Mouse (Mus musculus): ENCODE data around the gene Rflna. TPM values are rescaled to one million over a fixed set of nuclear protein-coding genes. Genes with fewer than 3 reads are reported as not detected.

The Rflna gene
- total and polyA plus RNA-seq, 2 experiments: 0.22 TPM; not detected in 1

GRCm38 (mm10) chr5:124961433-124961832 lies 41.6 kb upstream of the Rflna start:
- H3K9ac ChIP-seq (ENCODE audit: low read depth, low read length): no peak overlapping the region
- no peaks in the 10 kb centered on the region for H3K27me3 ChIP-seq (ENCODE audit: control insufficient read depth, insufficient read depth, low read length)
- TF ChIP-seq CTCF (IDR thresholded peaks at IDR 0.05; ENCODE audit: low read depth, low read length): no peak
- TF ChIP-seq POLR2A (IDR thresholded peaks at IDR 0.05; ENCODE audit: extremely low read depth, insufficient read depth, low read length): no peak
- H3K79me2 ChIP-seq (ENCODE audit: control insufficient read depth, insufficient read depth, low read length): no peaks in the 10 kb centered on the region
- H3K27ac ChIP-seq (replicated peaks; ENCODE audit: insufficient read depth, low read depth, low read length): no peak overlapping the region
- WGBS: 89% methylated on average over 8 of the region's 8 CpGs
- DNase-seq (ENCODE audit: extremely low read depth, low read depth, low spot score): no peak
- H3K36me3 ChIP-seq (ENCODE audit: control insufficient read depth, insufficient read depth, low read length): no peaks in the 10 kb centered on the region
- peaks cover 2% of the 10 kb centered on the region; the same call in 1 of the 2 replicates for H3K4me1 ChIP-seq (ENCODE audit: control insufficient read depth, insufficient read depth, low read length)
- no peak overlapping the region for H3K4me3 ChIP-seq (ENCODE audit: insufficient read depth, low read depth, low read length)

DNA sequence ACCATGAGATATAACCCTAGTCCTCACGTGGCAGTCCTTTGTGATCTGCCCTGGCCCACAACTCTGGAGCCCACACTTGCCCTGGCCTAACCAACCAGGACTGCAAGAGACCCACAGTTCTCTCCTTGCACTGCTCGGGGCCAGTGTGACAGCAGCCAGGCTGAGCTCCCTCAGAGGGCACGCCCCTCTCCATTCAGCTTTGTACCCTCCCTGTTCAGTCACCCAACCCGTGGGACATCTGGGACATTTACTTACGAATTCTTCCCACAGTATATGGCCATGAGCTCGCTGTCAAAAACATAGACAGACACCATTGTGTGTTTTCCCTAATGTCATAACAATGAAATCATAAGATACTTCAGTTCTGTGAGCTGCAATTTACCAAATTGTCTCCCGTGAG lies 40.3 kb upstream of the Rflna start:
- TF ChIP-seq CTCF (IDR thresholded peaks at IDR 0.05; ENCODE audit: low read depth, low read length) (no peak), POLR2A (IDR thresholded peaks at IDR 0.05; ENCODE audit: extremely low read depth, insufficient read depth, low read length) (no peak)
- Histone ChIP-seq H3K4me1 (ENCODE audit: control insufficient read depth, insufficient read depth, low read length) (peaks cover 2% of the 10 kb centered on the region; the same call in 1 of the 2 replicates), H3K9ac (ENCODE audit: low read depth, low read length) (no peak overlapping the region), H3K27ac (replicated peaks; ENCODE audit: insufficient read depth, low read depth, low read length) (no peak overlapping the region), H3K4me3 (ENCODE audit: insufficient read depth, low read depth, low read length) (no peak overlapping the region), H3K27me3 (ENCODE audit: control insufficient read depth, insufficient read depth, low read length) (no peaks in the 10 kb centered on the region), H3K79me2 (ENCODE audit: control insufficient read depth, insufficient read depth, low read length) (no peaks in the 10 kb centered on the region), H3K36me3 (ENCODE audit: control insufficient read depth, insufficient read depth, low read length) (no peaks in the 10 kb centered on the region)
- no peak for DNase-seq (ENCODE audit: extremely low read depth, low read depth, low spot score)
- WGBS: 83% methylated on average over 7 of the region's 7 CpGs

DNA sequence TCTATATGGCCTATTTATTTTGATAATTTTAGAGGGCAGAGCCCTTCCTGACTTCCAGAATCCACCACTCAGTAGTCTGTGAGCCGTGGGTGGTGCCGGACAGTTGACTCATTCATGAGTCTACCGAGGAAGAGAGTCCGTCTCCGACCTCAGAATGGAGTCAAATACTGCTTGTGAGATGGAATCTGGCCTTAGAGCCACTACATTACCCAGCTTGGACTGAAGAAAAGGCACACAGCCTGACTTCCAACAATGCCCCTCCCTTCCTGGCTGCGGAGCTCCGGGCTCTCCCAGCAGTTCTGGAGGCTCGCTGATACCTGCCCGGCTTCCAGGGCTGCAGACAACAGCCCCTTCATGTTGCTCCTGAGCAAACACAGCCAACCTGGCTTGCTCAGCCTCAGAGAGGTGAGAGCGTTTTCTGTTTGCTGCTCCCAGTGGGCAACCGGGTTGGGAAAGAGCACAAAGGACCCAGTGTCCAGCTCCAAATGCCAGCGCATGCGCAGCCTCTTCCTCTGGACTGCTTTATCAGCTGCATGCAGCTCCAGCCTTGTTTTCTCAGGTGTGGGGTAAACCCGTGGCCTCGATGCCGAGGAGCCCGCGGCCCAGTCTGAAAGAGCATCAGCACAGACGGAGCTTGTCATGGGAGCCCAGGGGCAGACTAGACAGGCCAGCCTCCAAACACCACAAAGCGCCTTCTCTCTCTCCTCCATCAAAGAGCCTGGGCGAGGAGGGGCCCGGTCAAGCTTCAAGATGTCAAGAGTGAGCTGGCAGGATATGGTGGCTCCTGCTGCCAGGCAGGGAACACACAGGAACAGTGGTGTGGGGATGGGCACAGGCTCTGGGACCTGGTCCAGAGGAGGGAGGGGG lies 39.0 kb upstream of the Rflna start:
- H3K79me2 ChIP-seq (ENCODE audit: control insufficient read depth, insufficient read depth, low read length): no peaks in the 10 kb centered on the region
- no peak overlapping the region for H3K9ac ChIP-seq (ENCODE audit: low read depth, low read length)
- TF ChIP-seq POLR2A (IDR thresholded peaks at IDR 0.05; ENCODE audit: extremely low read depth, insufficient read depth, low read length): no peak
- no peak for TF ChIP-seq CTCF (IDR thresholded peaks at IDR 0.05; ENCODE audit: low read depth, low read length)
- H3K4me1 ChIP-seq (ENCODE audit: control insufficient read depth, insufficient read depth, low read length): peaks cover 2% of the 10 kb centered on the region; the same call in 1 of the 2 replicates
- no peak overlapping the region for H3K4me3 ChIP-seq (ENCODE audit: insufficient read depth, low read depth, low read length)
- no peaks in the 10 kb centered on the region for H3K36me3 ChIP-seq (ENCODE audit: control insufficient read depth, insufficient read depth, low read length)
- DNase-seq (ENCODE audit: extremely low read depth, low read depth, low spot score): no peak
- no peaks in the 10 kb centered on the region for H3K27me3 ChIP-seq (ENCODE audit: control insufficient read depth, insufficient read depth, low read length)
- no peak overlapping the region for H3K27ac ChIP-seq (replicated peaks; ENCODE audit: insufficient read depth, low read depth, low read length)
- WGBS: 29% methylated on average over 22 of the region's 22 CpGs

DNA sequence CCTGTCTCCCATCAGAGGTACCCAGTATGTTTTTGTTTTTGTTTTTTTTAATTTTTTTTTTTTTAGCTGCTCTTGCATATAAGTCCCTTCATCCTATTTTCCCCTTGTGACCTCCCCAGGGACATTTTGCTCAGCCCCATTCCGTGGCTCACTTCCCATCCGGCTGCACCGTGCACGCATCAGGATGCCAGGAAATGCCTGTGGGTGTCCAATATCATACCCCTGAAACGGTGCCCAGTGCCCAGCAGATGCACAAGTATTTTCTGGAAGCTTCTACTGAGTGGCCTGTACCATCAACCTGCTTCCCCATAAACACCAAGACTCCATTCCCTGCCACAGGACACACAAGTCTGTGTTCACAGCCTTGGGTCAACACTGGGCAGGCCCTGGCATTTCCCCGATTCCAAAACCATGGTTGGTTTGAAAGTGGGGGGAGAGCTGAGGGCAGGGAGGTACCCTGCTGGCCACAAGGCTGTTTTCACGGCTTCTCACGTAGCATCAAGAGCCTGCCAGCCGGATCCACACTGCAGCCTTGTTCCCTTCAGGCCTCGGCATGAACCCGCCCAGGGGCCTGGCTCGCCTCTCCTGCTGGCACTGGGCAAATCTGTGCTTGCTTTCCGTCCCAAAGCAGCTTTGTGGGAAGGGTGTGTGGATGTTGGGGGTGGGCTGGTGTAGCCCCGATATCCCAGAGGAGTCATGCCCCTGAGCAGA lies 36.2 kb upstream of the Rflna start:
- 82% methylated on average over 14 of the region's 14 CpGs for WGBS
- Histone ChIP-seq H3K36me3 (ENCODE audit: control insufficient read depth, insufficient read depth, low read length) (no peaks in the 10 kb centered on the region), H3K27ac (replicated peaks; ENCODE audit: insufficient read depth, low read depth, low read length) (no peak overlapping the region), H3K79me2 (ENCODE audit: control insufficient read depth, insufficient read depth, low read length) (no peaks in the 10 kb centered on the region), H3K4me3 (ENCODE audit: insufficient read depth, low read depth, low read length) (no peak overlapping the region), H3K4me1 (ENCODE audit: control insufficient read depth, insufficient read depth, low read length) (no peaks in the 10 kb centered on the region), H3K27me3 (ENCODE audit: control insufficient read depth, insufficient read depth, low read length) (no peaks in the 10 kb centered on the region), H3K9ac (ENCODE audit: low read depth, low read length) (no peak overlapping the region)
- TF ChIP-seq CTCF (IDR thresholded peaks at IDR 0.05; ENCODE audit: low read depth, low read length): no peak
- no peak for TF ChIP-seq POLR2A (IDR thresholded peaks at IDR 0.05; ENCODE audit: extremely low read depth, insufficient read depth, low read length)
- DNase-seq (ENCODE audit: extremely low read depth, low read depth, low spot score): no peak

GRCm38 (mm10) chr5:124969790-124970189 lies 33.2 kb upstream of the Rflna start:
- 57% methylated on average over 8 of the region's 8 CpGs for WGBS
- H3K9ac ChIP-seq (ENCODE audit: low read depth, low read length): no peak overlapping the region
- H3K27me3 ChIP-seq (ENCODE audit: control insufficient read depth, insufficient read depth, low read length): no peaks in the 10 kb centered on the region
- H3K79me2 ChIP-seq (ENCODE audit: control insufficient read depth, insufficient read depth, low read length): no peaks in the 10 kb centered on the region
- no peaks in the 10 kb centered on the region for H3K36me3 ChIP-seq (ENCODE audit: control insufficient read depth, insufficient read depth, low read length)
- no peaks in the 10 kb centered on the region for H3K4me1 ChIP-seq (ENCODE audit: control insufficient read depth, insufficient read depth, low read length)
- TF ChIP-seq POLR2A (IDR thresholded peaks at IDR 0.05; ENCODE audit: extremely low read depth, insufficient read depth, low read length): no peak
- no peak for TF ChIP-seq CTCF (IDR thresholded peaks at IDR 0.05; ENCODE audit: low read depth, low read length)
- no peak for DNase-seq (ENCODE audit: extremely low read depth, low read depth, low spot score)
- no peak overlapping the region for H3K27ac ChIP-seq (replicated peaks; ENCODE audit: insufficient read depth, low read depth, low read length)
- H3K4me3 ChIP-seq (ENCODE audit: insufficient read depth, low read depth, low read length): no peak overlapping the region
